Mouse (Mus musculus): ENCODE data around the gene Stoml1. TPM values are rescaled to one million over a fixed set of nuclear protein-coding genes. Genes with fewer than 3 reads are reported as not detected.

The Stoml1 gene
- polyA plus RNA-seq, 1 experiment from 2014 or later = 5.2 TPM

- Histone ChIP-seq H3K27ac (no peak overlapping the region), H3K36me3 (peaks cover 31% of the 10 kb centered on the region), H3K27me3 (peaks cover 3% of the 10 kb centered on the region; the same call in 1 of the 2 replicates), H3K4me1 (replicated peaks) (peaks cover 42% of the 10 kb centered on the region), H3K9ac (no peak overlapping the region), H3K9me3 (replicated peaks) (no peaks in the 10 kb centered on the region), H3K4me3 (replicated peaks) (no peak overlapping the region), H3K4me2 (no peak overlapping the region)
- ATAC-seq (ENCODE audit: low read depth) (no peak), DNase-seq (no peak)
- WGBS (ENCODE audit: insufficient replicate concordance) = 52% methylated on average over 6 of the region's 6 CpGs
These were observed 36.6 kb upstream of the Stoml1 start for GRCm38 (mm10) chr9:58216402-58216801.

DNA sequence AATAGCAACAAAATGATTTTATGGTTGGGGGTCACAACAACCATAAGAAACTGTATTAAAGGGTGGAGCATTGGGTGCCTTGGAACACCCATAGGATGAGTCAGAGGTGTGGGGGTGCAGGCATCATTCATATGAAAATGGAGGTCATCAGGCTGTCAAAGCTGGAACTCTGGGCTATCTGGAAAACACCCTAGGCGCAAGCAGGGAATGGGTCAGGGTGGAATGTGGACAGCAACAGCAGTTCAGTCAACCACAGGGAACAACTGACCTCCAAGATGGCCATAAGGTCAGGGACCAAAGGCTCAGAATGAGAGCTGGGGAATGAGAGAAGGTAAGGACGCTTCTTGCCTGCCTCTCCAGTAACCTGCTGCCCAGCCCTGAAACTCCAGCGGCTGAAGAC is 34.4 kb upstream of the Stoml1 start:
- H3K4me1 ChIP-seq (replicated peaks) = peaks cover 26% of the 10 kb centered on the region
- H3K4me2 ChIP-seq = no peak overlapping the region
- H3K36me3 ChIP-seq = peaks cover 52% of the 10 kb centered on the region
- 85% methylated on average over 3 of the region's 3 CpGs for WGBS (ENCODE audit: insufficient replicate concordance)
- no peaks in the 10 kb centered on the region for H3K9me3 ChIP-seq (replicated peaks)
- no peak overlapping the region for H3K4me3 ChIP-seq (replicated peaks)
- no peak overlapping the region for H3K9ac ChIP-seq
- no peak for ATAC-seq (ENCODE audit: low read depth)
- H3K27ac ChIP-seq = no peak overlapping the region
- H3K27me3 ChIP-seq = no peaks in the 10 kb centered on the region
- DNase-seq = no peak

GRCm38 (mm10) chr9:58220218-58220903 is 32.6 kb upstream of the Stoml1 start:
- ATAC-seq (ENCODE audit: low read depth) (no peak), DNase-seq (no peak)
- no peak overlapping the region for H3K9ac ChIP-seq
- no peaks in the 10 kb centered on the region for H3K27me3 ChIP-seq
- peaks cover 11% of the 10 kb centered on the region for H3K4me1 ChIP-seq (replicated peaks)
- H3K4me2 ChIP-seq = no peak overlapping the region
- WGBS (ENCODE audit: insufficient replicate concordance) = 72% methylated on average over 24 of the region's 24 CpGs
- H3K27ac ChIP-seq = no peak overlapping the region
- no peaks in the 10 kb centered on the region for H3K9me3 ChIP-seq (replicated peaks)
- H3K36me3 ChIP-seq = peaks cover 70% of the 10 kb centered on the region
- H3K4me3 ChIP-seq (replicated peaks) = no peak overlapping the region

GRCm38 (mm10) chr9:58224356-58224755 is 28.6 kb upstream of the Stoml1 start:
- Histone ChIP-seq H3K36me3 (peaks cover 99% of the 10 kb centered on the region), H3K27ac (no peak overlapping the region; the same call in 1 of the 2 replicates), H3K9ac (no peak overlapping the region), H3K27me3 (no peaks in the 10 kb centered on the region), H3K4me2 (no peak overlapping the region), H3K4me3 (replicated peaks) (no peak overlapping the region), H3K4me1 (replicated peaks) (peaks cover 25% of the 10 kb centered on the region), H3K9me3 (replicated peaks) (no peaks in the 10 kb centered on the region)
- ATAC-seq (ENCODE audit: low read depth) = 0 out of 2 replicates have a peak, but pooled peaks have one; percentile 4
- DNase-seq = no peak
- 79% methylated on average over 2 of the region's 2 CpGs for WGBS (ENCODE audit: insufficient replicate concordance)

DNA sequence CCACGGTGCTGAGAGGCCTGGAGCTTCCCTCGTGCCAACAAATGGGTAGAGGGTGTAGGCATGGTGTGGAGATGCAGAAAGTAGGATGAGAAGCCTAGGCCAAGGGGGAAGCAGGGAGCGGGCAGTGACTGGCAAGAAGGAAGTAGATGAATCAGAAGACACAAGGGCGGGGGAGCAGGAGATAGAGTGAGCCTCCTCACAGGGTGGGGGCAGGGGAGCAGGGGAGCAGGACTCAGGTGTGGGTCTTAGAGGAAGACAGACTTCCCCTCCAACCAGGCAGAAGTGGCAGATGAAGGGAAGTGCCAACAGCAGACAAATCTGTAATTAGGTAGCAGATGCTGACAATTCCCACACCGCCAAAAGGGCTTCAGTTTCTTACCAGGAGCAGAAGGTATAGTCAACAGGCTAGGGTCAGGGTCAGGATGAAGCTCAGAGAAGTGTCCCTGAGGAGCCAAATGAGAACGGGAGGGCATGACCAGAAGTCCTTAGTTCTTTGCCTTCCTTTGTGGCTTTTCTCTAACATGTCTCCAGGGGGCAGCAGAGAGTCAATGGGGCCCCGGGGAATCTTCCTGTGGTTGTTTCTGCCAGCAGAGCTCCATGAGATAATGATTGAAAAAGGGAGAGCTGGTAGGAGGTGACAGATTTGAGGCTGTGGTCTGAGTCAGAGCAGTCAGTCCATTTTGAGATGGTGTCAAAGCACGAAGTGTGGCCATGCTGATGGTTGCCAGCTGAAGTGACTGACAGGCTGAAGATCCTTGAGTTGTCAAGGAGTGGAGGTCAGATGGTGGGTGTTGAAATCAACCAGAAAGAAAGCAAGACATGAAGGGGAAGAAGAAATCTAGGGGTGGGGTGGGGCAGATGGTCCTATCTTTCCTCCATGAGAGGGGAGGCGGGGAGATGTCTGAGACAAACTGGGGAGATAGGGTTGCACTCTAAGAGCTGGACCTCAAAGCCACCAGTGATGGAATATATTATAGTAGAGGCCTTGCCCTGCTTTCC is 26.8 kb upstream of the Stoml1 start:
- 41% methylated on average over 9 of the region's 9 CpGs for WGBS (ENCODE audit: insufficient replicate concordance)
- H3K9ac ChIP-seq = no peak overlapping the region
- peaks cover 99% of the 10 kb centered on the region for H3K36me3 ChIP-seq
- H3K4me1 ChIP-seq (replicated peaks) = peaks cover 25% of the 10 kb centered on the region
- H3K9me3 ChIP-seq (replicated peaks) = no peaks in the 10 kb centered on the region
- DNase-seq = peak; percentile 57
- H3K4me2 ChIP-seq = no peak overlapping the region
- no peak for ATAC-seq (ENCODE audit: low read depth)
- H3K4me3 ChIP-seq (replicated peaks) = no peak overlapping the region
- H3K27me3 ChIP-seq = no peaks in the 10 kb centered on the region
- 0 out of 2 replicates have a peak overlapping the region, but pooled peaks have one; percentile 17 for H3K27ac ChIP-seq

DNA sequence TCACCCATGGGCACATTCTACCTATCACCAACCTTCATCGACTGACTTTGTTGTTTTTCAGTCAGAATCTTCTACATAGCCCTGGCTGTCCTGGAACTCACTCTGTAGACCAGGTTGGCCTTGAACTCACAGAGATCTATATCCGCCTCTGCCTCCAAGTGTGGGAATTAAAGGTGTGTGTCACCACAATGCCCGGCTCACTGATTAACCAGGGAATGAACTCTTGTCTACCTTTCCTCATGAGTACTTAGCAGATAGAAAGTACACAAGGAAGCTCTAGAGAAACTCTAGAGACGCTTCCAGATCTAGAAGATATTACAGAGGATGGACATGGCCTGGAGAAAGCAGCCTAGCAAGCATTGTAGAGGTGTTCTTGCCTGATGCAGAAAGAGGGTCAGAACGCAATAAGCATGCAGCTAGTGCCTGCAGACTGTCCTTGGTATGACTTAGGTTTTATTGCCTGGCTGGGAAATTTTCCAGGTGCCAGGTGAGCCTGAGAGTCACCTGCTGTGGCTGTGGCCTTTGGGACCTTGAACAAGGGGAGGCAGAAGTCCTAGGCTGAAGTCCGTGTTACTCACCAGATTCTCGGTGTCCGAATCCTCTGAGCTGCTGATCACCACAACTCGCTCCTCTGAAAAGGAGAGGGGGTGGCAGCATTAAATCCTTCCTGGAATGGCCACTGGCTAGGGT is 24.0 kb upstream of the Stoml1 start:
- Histone ChIP-seq H3K9me3 (replicated peaks) (no peaks in the 10 kb centered on the region), H3K4me2 (no peak overlapping the region), H3K36me3 (peaks cover 99% of the 10 kb centered on the region), H3K27me3 (no peaks in the 10 kb centered on the region), H3K27ac (no peak overlapping the region), H3K9ac (no peak overlapping the region), H3K4me3 (replicated peaks) (no peak overlapping the region), H3K4me1 (replicated peaks) (peaks cover 42% of the 10 kb centered on the region)
- no peak for ATAC-seq (ENCODE audit: low read depth)
- no peak for DNase-seq
- 90% methylated on average over 9 of the region's 9 CpGs for WGBS (ENCODE audit: insufficient replicate concordance)

DNA sequence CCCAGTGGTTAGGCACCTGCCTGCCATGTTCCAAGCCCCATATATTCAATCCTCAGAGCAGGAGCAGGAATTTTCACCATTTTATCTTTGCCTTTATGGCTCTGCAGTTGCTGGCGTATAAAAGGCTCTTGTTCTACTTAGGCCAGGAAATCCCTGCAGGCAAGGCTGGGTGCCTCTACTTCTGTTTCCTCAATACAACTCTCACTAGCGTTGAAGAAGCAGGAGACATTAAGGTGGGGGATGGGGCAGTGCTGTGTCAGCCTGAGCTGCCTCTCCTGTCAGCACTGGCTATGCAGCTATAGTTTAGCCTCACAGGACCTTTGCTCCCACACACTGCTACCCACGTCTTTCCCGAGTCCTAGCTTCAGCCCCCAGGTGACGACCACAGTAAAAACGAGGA is 21.2 kb upstream of the Stoml1 start:
- DNase-seq (no peak), ATAC-seq (ENCODE audit: low read depth) (no peak)
- Histone ChIP-seq H3K4me1 (replicated peaks) (peaks cover 25% of the 10 kb centered on the region), H3K36me3 (peaks cover 93% of the 10 kb centered on the region), H3K27ac (peak overlapping the region; percentile 67), H3K4me2 (no peak overlapping the region), H3K4me3 (replicated peaks) (no peak overlapping the region), H3K9ac (no peak overlapping the region), H3K27me3 (no peaks in the 10 kb centered on the region), H3K9me3 (replicated peaks) (no peaks in the 10 kb centered on the region)
- 56% methylated on average over 6 of the region's 6 CpGs for WGBS (ENCODE audit: insufficient replicate concordance)

DNA sequence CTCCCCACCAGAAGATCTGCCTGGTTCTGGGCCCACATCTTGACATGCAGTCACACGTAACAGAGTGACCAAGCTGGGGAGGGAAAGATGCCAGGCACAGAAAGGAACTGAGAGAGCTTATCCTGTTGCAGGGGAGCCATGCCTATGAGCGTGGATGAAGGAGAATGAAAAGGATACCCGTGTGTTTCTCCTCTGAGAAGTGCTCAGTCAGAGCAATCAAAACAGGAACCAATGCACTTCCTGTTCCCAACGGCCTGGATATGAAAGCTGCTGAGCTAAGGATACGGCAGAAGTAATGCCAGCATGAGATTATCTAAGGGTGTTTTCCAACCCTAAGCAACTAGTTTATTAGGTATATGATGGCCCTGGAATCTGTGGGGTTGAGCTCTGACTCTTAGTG is 20.6 kb upstream of the Stoml1 start:
- 36% methylated on average over 5 of the region's 5 CpGs for WGBS (ENCODE audit: insufficient replicate concordance)
- H3K9ac ChIP-seq = no peak overlapping the region
- peak overlapping the region; percentile 67 for H3K27ac ChIP-seq
- H3K4me2 ChIP-seq = no peak overlapping the region
- H3K4me1 ChIP-seq (replicated peaks) = peaks cover 20% of the 10 kb centered on the region
- H3K27me3 ChIP-seq = no peaks in the 10 kb centered on the region
- H3K4me3 ChIP-seq (replicated peaks) = no peak overlapping the region
- ATAC-seq (ENCODE audit: low read depth) = no peak
- H3K36me3 ChIP-seq = peaks cover 90% of the 10 kb centered on the region
- H3K9me3 ChIP-seq (replicated peaks) = no peaks in the 10 kb centered on the region
- no peak for DNase-seq

DNA sequence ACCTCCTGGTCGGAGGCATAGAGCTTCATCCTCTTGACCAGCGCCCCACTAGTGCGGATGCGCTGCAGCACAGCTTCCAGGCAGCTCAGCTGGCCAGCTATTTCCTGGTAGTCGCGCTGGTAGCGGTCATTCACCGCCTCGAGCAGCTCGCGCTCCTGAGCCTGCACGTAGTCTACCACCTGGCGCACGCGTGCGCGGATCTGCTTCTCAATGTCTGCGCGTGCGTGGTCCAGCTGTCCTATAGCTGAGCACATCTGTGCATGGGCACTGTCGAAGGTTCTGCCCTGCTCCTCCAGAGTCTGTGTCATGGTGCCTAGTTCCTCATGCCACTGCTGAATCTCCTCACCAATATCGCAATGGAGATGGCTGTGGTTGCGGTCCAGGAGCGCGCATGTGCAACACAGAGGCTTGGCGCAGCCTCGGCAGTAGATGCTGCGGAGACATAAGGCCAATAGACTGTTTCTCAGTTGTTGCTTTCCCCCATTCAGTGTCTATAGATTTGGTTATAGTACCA is 18.4 kb upstream of the Stoml1 start:
- H3K9ac ChIP-seq = no peak overlapping the region
- no peak overlapping the region for H3K4me2 ChIP-seq
- no peak for DNase-seq
- 94% methylated on average over 28 of the region's 28 CpGs for WGBS (ENCODE audit: insufficient replicate concordance)
- H3K36me3 ChIP-seq = peaks cover 78% of the 10 kb centered on the region
- H3K4me3 ChIP-seq (replicated peaks) = no peak overlapping the region
- no peak overlapping the region for H3K27ac ChIP-seq
- no peaks in the 10 kb centered on the region for H3K27me3 ChIP-seq
- H3K4me1 ChIP-seq (replicated peaks) = peaks cover 16% of the 10 kb centered on the region
- ATAC-seq (ENCODE audit: low read depth) = no peak
- H3K9me3 ChIP-seq (replicated peaks) = no peaks in the 10 kb centered on the region

GRCm38 (mm10) chr9:58241780-58242485 is 11.0 kb upstream of the Stoml1 start:
- Histone ChIP-seq H3K27me3 (no peaks in the 10 kb centered on the region), H3K4me1 (replicated peaks) (peaks cover 61% of the 10 kb centered on the region), H3K27ac (peak overlapping the region; percentile 47; the same call in 1 of the 2 replicates), H3K36me3 (peaks cover 72% of the 10 kb centered on the region), H3K4me2 (no peak overlapping the region), H3K9me3 (replicated peaks) (no peaks in the 10 kb centered on the region), H3K9ac (no peak overlapping the region), H3K4me3 (replicated peaks) (no peak overlapping the region)
- 65% methylated on average over 9 of the region's 9 CpGs for WGBS (ENCODE audit: insufficient replicate concordance)
- ATAC-seq (ENCODE audit: low read depth) (no peak), DNase-seq (no peak)

Data from liver, embryonic 13.5 days (tissue).